Mouse (Mus musculus) adrenal gland, adult 10 weeks (tissue): Measurements from ENCODE around the gene Zpld1. TPM values are rescaled to one million over a fixed set of nuclear protein-coding genes. Genes with fewer than 3 reads are reported as not detected.

Source experiments
- polyA plus RNA-seq: library from polyadenylated mRNA; stranded (reverse); fragments of 350-450 nt; fragmentation: Illumina TruSeq; extraction: RNeasy Lipid Tissue Mini Kit (QIAGEN cat#74804); gene quantifications from one replicate; pipeline ENCODE4 v1.2.3, GENCODE M21; 2014; ENCODE audit warnings: low read depth, low replicate concordance

Gene Zpld1
- polyA plus RNA-seq: not detected

DNA sequence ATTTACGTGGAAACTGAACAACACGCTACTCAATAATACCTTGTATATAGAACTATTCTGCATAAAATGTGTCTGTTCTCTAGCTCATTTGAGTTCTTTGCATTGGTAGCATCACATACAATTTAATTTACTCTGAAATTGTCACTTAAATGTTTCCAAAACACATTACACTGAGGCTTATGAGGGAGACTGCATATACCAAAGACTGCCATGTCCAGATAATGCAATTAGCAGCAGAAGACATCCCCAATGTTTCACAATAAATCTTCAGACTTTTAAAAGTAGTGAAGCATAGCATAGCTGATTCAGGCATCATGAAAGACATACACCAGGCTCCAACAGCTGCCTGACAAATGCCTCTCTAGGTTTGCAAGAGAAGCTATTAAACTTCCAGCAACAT lies at the start of gene Zpld1:
Gene Zpld1 (minus strand): TSS at position 101 of the 400 bp plus-strand sequence.

